Mouse (Mus musculus): ENCODE results near the gene Cntn3. TPM values are rescaled to one million over a fixed set of nuclear protein-coding genes. Genes with fewer than 3 reads are reported as not detected.
A peak's percentile ranks its signal among the peaks of the same experiment; 100 is the strongest.

Cntn3 gene
- polyA plus RNA-seq, 1 experiment from 2014 or later = 0.23 TPM

GRCm38 (mm10) chr6:102231015-102231414 lies 341.9 kb downstream of the Cntn3 start:
- Histone ChIP-seq H3K4me3 (no peak overlapping the region), H3K9ac (no peak overlapping the region), H3K27me3 (replicated peaks) (no peaks in the 10 kb centered on the region), H3K36me3 (no peaks in the 10 kb centered on the region), H3K9me3 (no peaks in the 10 kb centered on the region), H3K4me1 (no peaks in the 10 kb centered on the region), H3K27ac (replicated peaks) (no peak overlapping the region), H3K4me2 (no peak overlapping the region)
- WGBS = 55% methylated on average over 1 of the region's 1 CpGs
- no peak for ATAC-seq (ENCODE audit: extremely low read depth, insufficient number of reproducible peaks, low FRiP score, low TSS enrichment)

- Histone ChIP-seq H3K36me3 (no peaks in the 10 kb centered on the region), H3K9ac (no peak overlapping the region), H3K4me2 (no peak overlapping the region), H3K27me3 (replicated peaks) (no peaks in the 10 kb centered on the region), H3K9me3 (no peaks in the 10 kb centered on the region), H3K27ac (replicated peaks) (no peak overlapping the region), H3K4me3 (no peak overlapping the region), H3K4me1 (no peaks in the 10 kb centered on the region)
- ATAC-seq (ENCODE audit: extremely low read depth, insufficient number of reproducible peaks, low FRiP score, low TSS enrichment) = no peak
- WGBS = 51% methylated on average over 1 of the region's 1 CpGs
Observed at GRCm38 (mm10) chr6:102186316-102186715, 386.6 kb downstream of the Cntn3 start.

GRCm38 (mm10) chr6:102170913-102171312 lies 402.0 kb downstream of the Cntn3 start:
- 37% methylated on average over 6 of the region's 6 CpGs for WGBS

GRCm38 (mm10) chr6:102161186-102161585 lies 411.7 kb downstream of the Cntn3 start:
- no peak overlapping the region for H3K4me3 ChIP-seq
- H3K27ac ChIP-seq (replicated peaks) = no peak overlapping the region
- H3K9me3 ChIP-seq = no peaks in the 10 kb centered on the region
- no peaks in the 10 kb centered on the region for H3K4me1 ChIP-seq
- H3K36me3 ChIP-seq = no peaks in the 10 kb centered on the region
- H3K4me2 ChIP-seq = no peak overlapping the region
- ATAC-seq (ENCODE audit: extremely low read depth, insufficient number of reproducible peaks, low FRiP score, low TSS enrichment) = no peak
- WGBS = 77% methylated on average over 3 of the region's 3 CpGs
- no peaks in the 10 kb centered on the region for H3K27me3 ChIP-seq (replicated peaks)
- H3K9ac ChIP-seq = no peak overlapping the region

More at GRCm38 (mm10) chr6:102170913-102171312, 402.0 kb downstream of the Cntn3 start:
- no peak overlapping the region for H3K9ac ChIP-seq
- no peaks in the 10 kb centered on the region for H3K27me3 ChIP-seq (replicated peaks)
- no peak overlapping the region for H3K4me2 ChIP-seq
- H3K36me3 ChIP-seq = no peaks in the 10 kb centered on the region
- no peak for ATAC-seq (ENCODE audit: extremely low read depth, insufficient number of reproducible peaks, low FRiP score, low TSS enrichment)
- H3K4me1 ChIP-seq = no peaks in the 10 kb centered on the region
- H3K4me3 ChIP-seq = no peak overlapping the region
- peaks cover 9% of the 10 kb centered on the region; the same call in 1 of the 2 replicates for H3K9me3 ChIP-seq
- no peak overlapping the region for H3K27ac ChIP-seq (replicated peaks)

GRCm38 (mm10) chr6:102121676-102122075 lies 451.2 kb downstream of the Cntn3 start:
- H3K4me1 ChIP-seq = peaks cover 13% of the 10 kb centered on the region
- no peaks in the 10 kb centered on the region for H3K9me3 ChIP-seq
- H3K27me3 ChIP-seq (replicated peaks) = no peaks in the 10 kb centered on the region
- H3K36me3 ChIP-seq = no peaks in the 10 kb centered on the region
- no peak for ATAC-seq (ENCODE audit: extremely low read depth, insufficient number of reproducible peaks, low FRiP score, low TSS enrichment)
- no peak overlapping the region for H3K27ac ChIP-seq (replicated peaks)
- no peak overlapping the region for H3K4me2 ChIP-seq
- no peak overlapping the region for H3K4me3 ChIP-seq
- no peak overlapping the region for H3K9ac ChIP-seq
- WGBS = 85% methylated on average over 4 of the region's 4 CpGs

GRCm38 (mm10) chr6:102120003-102120402 lies 452.9 kb downstream of the Cntn3 start:
- H3K27me3 ChIP-seq (replicated peaks) = no peaks in the 10 kb centered on the region
- ATAC-seq (ENCODE audit: extremely low read depth, insufficient number of reproducible peaks, low FRiP score, low TSS enrichment) = 0 out of 2 replicates have a peak, but pooled peaks have one; percentile 37
- WGBS = 23% methylated on average over 2 of the region's 2 CpGs
- no peaks in the 10 kb centered on the region for H3K9me3 ChIP-seq
- no peak overlapping the region for H3K4me3 ChIP-seq
- H3K4me1 ChIP-seq = peaks cover 13% of the 10 kb centered on the region
- H3K36me3 ChIP-seq = no peaks in the 10 kb centered on the region
- H3K27ac ChIP-seq (replicated peaks) = peak overlapping the region; percentile 71
- no peak overlapping the region for H3K4me2 ChIP-seq
- no peak overlapping the region for H3K9ac ChIP-seq

- Histone ChIP-seq H3K27me3 (replicated peaks) (no peaks in the 10 kb centered on the region), H3K36me3 (no peaks in the 10 kb centered on the region), H3K4me3 (no peak overlapping the region), H3K27ac (replicated peaks) (no peak overlapping the region), H3K9ac (no peak overlapping the region), H3K4me2 (no peak overlapping the region), H3K4me1 (no peaks in the 10 kb centered on the region), H3K9me3 (no peaks in the 10 kb centered on the region)
- WGBS = 67% methylated on average over 2 of the region's 2 CpGs
- ATAC-seq (ENCODE audit: extremely low read depth, insufficient number of reproducible peaks, low FRiP score, low TSS enrichment) = no peak
Observed at GRCm38 (mm10) chr6:102113629-102114028, 459.3 kb downstream of the Cntn3 start.

Data from heart, embryonic 13.5 days (tissue).